Mouse (Mus musculus): ENCODE results near the gene Tnfrsf12a.

DNA sequence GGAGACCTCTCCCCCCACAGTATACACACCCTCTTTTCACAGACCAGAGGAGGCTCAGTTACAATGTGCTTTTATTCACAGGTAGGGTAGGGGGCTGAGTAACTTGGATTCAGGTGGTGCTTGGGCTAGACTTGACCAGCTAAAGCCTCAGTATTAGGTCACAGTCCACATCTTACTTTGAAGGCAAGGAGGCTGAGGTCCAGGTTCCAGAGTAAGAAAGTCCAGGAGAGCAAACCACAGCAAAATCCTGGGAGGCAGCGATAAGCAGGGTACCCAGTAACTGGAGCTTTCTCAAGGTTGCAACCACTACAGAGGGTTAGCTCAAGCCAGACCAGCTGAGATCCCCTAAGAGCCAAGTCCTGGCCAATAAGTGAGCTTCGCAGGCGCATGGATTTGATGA is 5.3 kb upstream of the Tnfrsf12a start:
- TF ChIP-seq CTCF (IDR thresholded peaks at IDR 0.05; ENCODE audit: insufficient read depth, low read length) (no peak), POLR2A (IDR thresholded peaks at IDR 0.05; ENCODE audit: borderline replicate concordance, extremely low read depth, low read depth, low read length) (no peak)

Measured in lung, adult 2 months (tissue).